Mouse (Mus musculus) embryo, embryonic 9.5 days (tissue): ENCODE measurements around the gene Sin3b.

Experiments
- DNase-seq: peaks from one replicate; pipeline ENCODE4 v3.0.0-alpha.2; 2017; ENCODE audit errors: extremely low spot score

Sin3b gene

GRCm38 (mm10) chr8:72753781-72754180 lies 30.7 kb downstream of the Sin3b start:
- no peak for DNase-seq

GRCm38 (mm10) chr8:72756031-72756430 lies 32.9 kb downstream of the Sin3b start:
- no peak for DNase-seq

- DNase-seq = no peak
Observed at GRCm38 (mm10) chr8:72756771-72757390, 33.8 kb downstream of the Sin3b start.

GRCm38 (mm10) chr8:72757426-72758195 lies 34.5 kb downstream of the Sin3b start:
- DNase-seq = no peak

- no peak for DNase-seq
Observed at GRCm38 (mm10) chr8:72758310-72758709, 35.2 kb downstream of the Sin3b start.

GRCm38 (mm10) chr8:72760216-72760615 lies 37.1 kb downstream of the Sin3b start:
- DNase-seq = no peak

- no peak for DNase-seq
Observed at GRCm38 (mm10) chr8:72761322-72762051, 38.4 kb downstream of the Sin3b start, which contains the start of gene F2rl3. F2rl3 (plus strand) TSS chr8:72761880.

- no peak for DNase-seq
Observed at GRCm38 (mm10) chr8:72762306-72762705, 39.2 kb downstream of the Sin3b start.

- DNase-seq = no peak
Observed at GRCm38 (mm10) chr8:72765696-72766095, 42.6 kb downstream of the Sin3b start.

- no peak for DNase-seq
Observed at GRCm38 (mm10) chr8:72766777-72767176, 43.7 kb downstream of the Sin3b start.

GRCm38 (mm10) chr8:72777797-72778196 lies 54.7 kb downstream of the Sin3b start:
- no peak for DNase-seq

GRCm38 (mm10) chr8:72780644-72781043 lies 57.6 kb downstream of the Sin3b start:
- no peak for DNase-seq

- DNase-seq = no peak
Observed at GRCm38 (mm10) chr8:72801583-72801982, 78.5 kb downstream of the Sin3b start.
